Mouse (Mus musculus) lung, postnatal 0 days (tissue): ENCODE results near the gene Rbpj.

Source experiments
- CTCF ChIP-seq: IDR thresholded peaks from 2 replicates; pipeline ENCODE4 v1.5.1; 2016; ENCODE audit warnings: antibody characterized with exemption, mild to moderate bottlenecking
- EP300 ChIP-seq: IDR thresholded peaks from 2 replicates; pipeline ENCODE4 v1.6.1; 2016; ENCODE audit warnings: antibody characterized with exemption, mild to moderate bottlenecking, control low read depth

DNA sequence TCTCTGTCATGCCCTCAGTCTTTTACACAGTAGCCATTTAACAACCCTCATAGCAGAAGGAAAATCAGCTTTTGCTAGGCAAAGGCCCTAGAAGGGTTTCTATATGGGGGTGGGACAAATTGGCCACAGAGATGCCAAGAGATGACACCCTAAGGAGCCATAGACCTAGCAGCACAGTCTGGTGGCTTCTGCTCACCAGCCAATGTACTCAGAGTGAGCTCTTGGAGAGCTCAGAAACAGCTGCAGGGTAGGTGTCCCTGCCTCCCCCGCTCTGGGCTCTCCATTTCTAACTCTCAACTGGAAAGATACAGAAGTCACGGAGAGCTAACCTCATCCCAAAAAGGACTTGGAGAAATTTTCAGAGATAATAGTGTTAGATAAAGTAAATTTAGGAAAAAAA, 44.0 kb downstream of the Rbpj start:
- TF ChIP-seq CTCF: no peak
- TF ChIP-seq EP300: no peak
